Mouse (Mus musculus) adrenal gland (tissue): ENCODE results near the gene Cdkn1c.

Experiments
- intact Hi-C: fragments of 180-260 bp; cut with DNase I; formaldehyde crosslinking; loops from one replicate; pipeline ENCODE4 v1.15.1; 2025

The Cdkn1c gene

DNA sequence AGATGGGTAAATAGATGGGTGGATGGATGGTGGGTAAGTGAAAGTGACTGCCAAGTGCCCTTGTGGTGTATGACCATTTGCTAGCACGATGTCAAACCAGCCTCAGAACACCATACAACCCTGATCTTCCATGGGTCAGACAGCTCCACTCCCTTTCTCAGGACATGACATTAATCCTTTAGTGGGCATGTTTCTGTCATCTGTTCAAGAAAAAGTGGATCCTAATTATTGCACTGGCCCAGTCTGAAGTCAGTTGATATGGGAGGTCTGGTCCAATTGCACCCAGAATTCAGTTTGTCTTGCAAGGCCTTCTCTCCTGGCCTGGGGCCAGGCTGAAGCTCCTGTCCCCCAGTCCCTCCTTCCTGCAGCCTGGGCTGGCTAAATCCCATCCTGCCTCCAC, 21.9 kb downstream of the Cdkn1c start:
- intact Hi-C loops, result no loop called here

DNA sequence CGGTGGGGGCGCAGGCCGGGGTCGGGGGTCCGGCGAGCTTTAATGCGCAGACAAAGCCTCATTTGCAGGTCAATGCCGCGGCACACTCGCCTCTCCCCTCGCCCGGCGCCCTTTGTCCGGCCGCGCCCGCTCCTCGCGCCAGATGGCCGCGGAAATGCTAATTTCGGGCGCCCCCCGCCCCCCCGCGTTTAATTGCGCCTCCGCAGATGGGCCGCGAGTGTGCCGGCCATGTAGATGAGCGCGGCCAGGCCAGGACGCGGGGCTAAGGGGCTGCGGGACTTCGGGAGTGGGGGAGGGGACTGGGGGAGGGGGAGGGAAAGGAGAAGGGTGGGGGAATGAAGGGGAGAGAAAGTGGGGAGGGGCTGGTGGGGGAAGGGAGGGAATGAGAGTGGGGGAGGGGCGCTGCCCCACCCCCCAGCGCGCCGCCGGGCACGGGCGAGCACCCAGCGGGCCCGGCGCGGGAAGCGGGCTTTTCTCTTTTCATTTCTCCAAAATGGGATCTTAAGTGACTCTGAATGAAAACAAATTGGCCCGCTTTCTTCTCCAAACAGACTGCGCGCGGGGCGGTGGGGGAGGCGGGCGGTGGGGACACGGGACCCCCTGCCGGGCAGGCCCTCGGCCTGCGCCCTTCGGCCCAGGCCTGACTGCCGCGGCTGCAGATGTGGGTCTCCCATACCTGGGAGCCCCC, 22.8 kb downstream of the Cdkn1c start:
- intact Hi-C loops, result no loop called here

- intact Hi-C loops, result no loop called here
Measured at GRCm38 (mm10) chr7:143437231-143437893, 23.5 kb downstream of the Cdkn1c start.

GRCm38 (mm10) chr7:143433331-143433730, 27.5 kb downstream of the Cdkn1c start:
- intact Hi-C loops, result no loop called here

- intact Hi-C loops, result no loop called here
Measured at GRCm38 (mm10) chr7:143432631-143433030, 28.2 kb downstream of the Cdkn1c start.

- intact Hi-C loops, result no loop called here
Measured at GRCm38 (mm10) chr7:143428814-143429499, 31.9 kb downstream of the Cdkn1c start.

- intact Hi-C loops, result no loop called here
Measured at GRCm38 (mm10) chr7:143428142-143428813, 32.6 kb downstream of the Cdkn1c start.

DNA sequence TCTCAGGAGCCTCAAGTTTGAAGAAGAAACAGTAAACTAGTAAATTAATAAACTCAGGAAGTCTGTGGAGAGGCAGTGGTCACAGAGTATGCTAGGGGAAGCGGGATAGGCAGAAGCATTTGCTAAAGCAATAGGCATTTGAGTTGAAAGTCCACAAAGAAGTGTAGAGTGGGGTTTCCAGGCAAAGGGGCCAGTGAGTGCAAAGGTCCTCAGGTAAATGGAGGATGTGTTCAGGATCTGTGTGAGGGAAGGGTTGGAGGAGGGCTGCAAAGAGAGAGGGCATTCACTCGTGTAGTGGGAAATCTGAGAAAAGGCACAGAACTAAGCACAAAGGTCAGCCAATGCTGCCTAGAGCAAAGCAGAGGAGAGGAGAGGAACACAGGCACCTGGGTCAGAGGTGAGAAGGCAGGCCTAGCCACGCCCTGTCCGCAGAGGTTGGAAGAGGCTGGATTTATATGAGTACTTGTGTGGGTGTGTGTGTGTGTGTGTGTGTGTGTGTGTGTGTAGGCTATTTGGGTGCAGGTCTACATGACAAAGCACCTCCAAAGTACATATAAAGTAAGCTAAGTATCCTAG, 41.2 kb downstream of the Cdkn1c start:
- intact Hi-C loops, result no loop called here

- intact Hi-C loops, result no loop called here
Measured at GRCm38 (mm10) chr7:143417875-143418274, 43.0 kb downstream of the Cdkn1c start.

DNA sequence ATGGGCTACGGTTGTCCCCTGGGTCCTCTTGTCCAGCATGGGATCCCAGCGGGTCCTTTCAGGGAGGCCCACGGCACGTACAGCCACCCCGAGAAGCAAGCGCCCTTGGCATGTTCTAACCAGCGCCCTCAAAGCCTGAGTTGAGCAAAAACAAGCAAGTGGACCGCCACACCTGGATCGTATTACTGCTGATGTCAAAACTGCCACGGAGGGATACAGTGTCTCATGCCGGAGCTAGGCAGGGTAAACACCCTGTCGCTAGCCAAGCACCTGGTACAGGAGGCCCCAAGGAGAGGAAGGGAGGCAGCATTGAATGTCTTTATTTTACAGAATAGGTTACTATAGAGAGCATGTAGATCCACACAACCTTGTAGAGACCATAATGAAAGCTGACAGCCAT, 44.4 kb downstream of the Cdkn1c start:
- intact Hi-C loops, result no loop called here

GRCm38 (mm10) chr7:143415070-143415469, 45.8 kb downstream of the Cdkn1c start:
- intact Hi-C loops, result no loop called here

DNA sequence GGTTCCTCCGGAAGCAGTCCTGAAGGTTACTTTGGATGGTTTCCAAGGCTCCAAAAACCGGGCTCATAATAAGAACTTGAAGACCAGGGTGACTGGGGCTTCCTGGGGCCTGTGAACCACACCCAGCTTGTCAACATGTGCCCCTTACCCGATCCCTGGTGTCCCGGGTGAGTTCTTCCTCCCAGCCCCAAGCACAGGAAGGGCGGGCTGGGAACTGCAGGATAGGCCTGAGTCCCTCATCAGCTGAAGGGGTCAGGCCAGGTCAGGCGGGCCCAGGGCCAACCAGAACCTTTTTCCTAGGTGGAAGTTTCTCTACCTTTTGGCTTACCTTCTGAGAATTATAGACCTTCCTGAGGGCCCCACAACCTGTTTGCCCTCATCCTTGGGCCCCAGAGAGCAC, 48.2 kb downstream of the Cdkn1c start:
- intact Hi-C loops, result no loop called here

DNA sequence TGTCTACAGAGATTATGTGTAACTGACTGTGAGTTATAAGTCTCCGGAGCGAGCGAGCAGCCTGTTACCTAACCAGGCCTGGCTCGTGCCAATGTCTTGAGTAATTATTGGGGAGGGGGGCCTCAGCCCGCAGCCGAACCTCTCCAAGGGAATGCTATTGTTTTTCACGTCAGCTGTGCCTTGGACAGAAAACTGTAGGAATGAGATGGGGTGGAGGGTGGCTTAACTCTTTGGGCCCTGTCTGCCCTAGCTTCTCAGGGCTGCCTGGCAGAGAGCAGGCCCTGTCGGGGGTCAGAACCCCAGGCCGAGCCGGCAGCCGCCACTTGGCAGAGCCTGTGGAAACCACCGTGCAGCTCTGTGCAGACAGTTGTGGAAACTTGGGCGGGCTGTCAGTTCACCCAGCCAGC, 52.2 kb downstream of the Cdkn1c start:
- intact Hi-C loops, result no loop called here
